Mouse (Mus musculus) embryo, embryonic 10 days (tissue): ENCODE measurements around the gene Trmt2a.

Experiments used
- DNase-seq: peaks from one replicate; pipeline ENCODE4 v3.0.0-alpha.2; 2015; ENCODE audit warnings: low spot score

The Trmt2a gene

DNA sequence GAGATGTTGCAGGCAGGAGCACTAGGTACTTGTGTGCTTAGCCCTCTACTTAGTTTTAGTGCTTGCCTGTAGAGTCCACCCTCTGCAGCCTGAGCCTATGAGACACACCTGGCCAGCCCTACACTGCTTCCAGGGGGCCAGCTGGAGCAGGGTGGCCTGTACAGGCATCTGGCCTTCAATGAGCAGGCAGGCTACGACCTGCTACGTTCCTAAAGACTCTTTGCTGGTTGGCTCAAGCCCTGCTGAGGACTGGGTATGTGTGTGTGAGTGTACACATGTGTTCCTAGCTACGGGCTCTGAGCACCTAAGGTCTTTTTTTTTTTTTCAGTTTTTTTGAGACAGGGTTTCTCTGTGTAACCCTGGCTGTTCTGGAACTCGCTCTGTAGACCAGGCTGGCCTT lies 17.0 kb upstream of the Trmt2a start:
- DNase-seq, result no peak

DNA sequence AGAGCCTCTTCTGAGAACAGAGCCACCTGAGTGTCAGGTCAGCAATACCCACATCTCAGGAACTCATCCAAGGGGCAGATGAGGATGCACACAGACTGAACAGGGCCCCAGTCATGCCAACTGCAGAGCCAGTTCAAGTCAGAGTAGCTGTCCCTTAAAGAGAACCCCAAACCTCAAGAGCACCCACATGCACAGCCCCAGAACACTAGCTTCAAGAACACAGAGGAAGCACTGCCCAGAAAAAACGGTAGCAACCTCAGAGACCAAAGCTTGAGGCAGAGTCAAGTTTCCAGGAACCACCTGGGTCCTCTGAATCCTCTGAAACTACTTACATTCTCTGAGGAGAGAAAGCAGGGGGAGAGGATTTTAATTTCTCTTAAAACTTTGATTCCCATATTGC lies 15.0 kb upstream of the Trmt2a start:
- no peak for DNase-seq

DNA sequence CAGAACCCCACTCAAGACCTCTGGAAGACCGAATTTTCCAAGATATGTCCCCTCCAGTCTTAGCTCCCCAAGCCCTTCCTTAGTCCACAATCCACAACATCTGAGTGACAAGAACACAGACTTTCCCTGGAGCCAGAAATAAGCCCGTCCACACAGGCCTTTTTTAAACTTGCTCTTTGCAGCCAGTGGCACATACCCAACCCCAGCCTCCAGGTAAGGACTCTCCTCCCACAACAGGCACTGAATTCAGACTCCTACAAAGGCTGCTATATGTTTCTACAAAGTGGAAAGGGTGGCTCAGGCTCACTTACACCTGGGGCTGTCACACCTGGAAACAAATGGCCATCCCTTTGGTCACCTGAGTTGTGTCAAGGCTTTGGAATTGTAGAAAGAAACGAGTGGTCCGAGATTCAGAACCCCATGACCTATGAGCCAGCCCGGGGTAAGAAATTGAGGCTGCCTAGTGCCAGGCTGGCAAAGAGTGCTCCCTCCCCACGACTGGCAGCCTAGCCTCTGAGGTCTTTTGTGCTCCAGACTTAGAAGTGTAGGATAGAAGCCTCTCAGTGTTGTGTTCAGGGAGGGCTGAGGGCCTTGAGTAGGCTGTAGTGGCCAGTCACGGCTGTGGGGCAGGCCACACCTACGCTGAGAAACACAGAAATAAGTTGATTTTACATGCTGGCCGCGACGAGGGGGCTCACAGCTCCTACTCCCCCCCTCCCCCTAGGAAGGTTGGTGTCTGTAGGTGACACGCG lies 14.4 kb upstream of the Trmt2a start:
- DNase-seq, result no peak

DNA sequence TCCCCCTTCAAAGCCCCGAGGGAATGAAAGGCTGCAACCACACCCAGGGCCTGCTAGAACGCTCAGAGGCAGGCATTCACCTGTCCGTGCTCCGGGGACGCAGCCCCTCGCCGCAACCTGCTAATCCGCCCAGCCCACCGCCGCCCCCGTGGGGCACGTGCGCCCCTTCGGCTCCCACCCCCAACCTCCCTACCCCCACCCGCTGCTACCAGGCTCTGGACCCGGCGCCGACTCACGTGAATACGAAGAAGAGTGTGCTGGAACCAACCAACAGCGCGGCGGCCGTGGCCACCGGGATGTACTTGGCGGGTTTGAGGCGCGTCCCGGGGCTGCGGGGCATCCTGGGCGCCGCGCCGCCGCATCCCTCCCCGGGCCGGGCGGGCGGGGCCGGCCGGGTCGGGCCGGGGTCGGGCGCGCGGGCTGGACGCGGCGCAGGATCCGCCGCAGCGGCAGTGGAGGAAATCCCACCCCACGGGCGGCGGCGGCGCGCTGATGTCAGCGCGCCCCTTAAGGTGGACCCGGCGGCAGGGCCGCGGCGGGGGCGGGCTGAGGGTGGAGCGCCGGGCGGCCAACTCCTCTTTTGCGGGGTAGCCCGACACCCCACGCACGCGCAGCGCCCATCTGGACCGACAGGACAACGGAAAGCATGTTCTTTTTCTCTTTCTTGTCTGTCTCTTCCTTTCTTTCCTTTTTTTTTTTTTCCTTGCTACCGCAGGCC lies 13.6 kb upstream of the Trmt2a start, which contains the start of gene Zdhhc8:
TSS of gene Zdhhc8 (minus strand) at position 466 of the 718 bp plus-strand sequence.
- DNase-seq, result peak; percentile 68

DNA sequence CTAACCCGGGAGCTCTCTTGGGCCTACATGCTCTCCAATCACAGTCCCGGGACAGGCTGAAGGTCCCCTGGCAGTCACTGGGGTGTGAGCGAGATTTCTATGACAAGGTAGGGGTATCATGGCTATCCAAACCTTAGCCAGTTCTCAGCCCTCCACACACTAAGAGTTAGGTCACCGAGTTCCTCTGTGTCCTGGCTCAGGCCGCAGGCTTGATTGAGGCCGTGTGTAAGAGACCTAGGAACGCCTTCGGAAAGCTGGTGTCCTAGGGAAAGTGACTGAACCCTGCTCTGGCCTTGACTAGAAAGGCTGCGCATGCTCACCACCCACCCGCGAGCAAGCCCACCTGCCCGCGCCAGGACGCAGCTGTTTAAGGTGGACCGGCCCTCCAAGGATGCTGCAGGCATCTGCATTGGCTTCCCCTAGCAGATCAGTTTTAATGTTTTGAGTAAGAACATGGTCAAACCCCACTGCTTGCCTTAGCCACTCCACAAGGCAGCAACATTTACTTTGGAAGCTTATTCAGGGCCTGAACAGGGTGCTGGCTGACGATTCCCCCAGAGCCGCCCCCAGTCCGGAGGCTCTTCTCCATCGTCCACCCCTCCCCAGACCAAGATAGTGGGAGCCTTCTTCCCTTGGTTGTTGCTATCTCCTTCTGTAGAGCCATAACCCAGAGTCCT lies 13.0 kb upstream of the Trmt2a start:
- peak; percentile 76 for DNase-seq

DNA sequence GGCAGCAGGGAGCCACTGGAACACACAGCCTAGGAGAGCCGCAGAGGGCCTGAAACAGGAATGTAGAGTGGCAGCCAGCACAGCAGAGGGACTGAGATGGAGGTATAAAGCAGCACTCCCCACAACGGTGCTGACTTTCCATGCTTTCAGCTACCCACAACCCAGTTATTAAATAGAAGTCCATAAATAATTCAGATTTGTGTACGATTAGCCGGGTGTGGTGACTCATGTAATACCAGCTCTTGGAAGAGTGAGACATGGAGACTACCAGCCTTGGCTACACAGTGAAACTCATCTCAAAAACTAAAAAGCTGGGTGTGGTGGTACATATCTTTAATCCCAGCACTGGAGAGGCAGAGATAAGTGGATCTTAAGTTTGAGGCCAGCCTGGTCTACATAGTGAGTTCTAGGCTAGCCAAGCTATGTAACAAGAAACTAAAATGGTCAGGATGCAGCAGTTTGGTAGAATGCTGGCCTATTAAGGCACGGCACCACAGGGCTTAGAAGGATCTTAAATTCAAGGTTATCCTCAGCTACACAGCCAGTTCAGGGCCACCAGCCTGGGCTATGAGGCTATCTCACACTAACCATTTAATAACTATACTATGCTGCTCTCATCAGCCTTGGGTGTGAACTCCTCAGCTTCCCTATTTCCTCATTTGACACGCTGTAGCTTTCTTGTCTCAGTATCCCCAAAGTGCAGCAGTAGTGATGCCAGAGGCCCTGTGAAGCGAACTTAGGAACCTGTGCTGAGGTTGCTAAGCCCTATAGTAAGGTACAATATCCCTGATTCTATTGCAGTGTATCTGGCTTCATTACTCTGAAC lies 11.6 kb upstream of the Trmt2a start:
- DNase-seq, result no peak

DNA sequence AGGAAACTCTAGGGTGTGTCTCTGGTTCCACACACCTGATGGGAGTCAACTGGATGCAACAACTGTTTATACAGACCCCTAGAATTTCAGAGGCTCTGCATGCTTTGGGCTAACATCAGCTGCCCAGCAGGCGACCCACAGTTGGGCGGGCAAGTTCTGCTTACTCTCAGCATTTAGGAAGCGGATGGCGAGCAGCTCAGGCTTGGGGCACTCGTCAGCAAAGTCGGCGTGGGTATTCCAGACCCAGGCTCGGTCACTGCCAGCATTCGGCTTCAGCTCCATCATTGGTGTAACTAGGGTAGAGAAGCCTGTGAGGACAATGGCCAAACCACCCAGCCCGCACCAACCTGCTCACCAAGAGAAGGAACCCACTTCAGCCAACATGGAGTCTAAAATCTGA lies 6.9 kb upstream of the Trmt2a start:
- DNase-seq, result no peak

DNA sequence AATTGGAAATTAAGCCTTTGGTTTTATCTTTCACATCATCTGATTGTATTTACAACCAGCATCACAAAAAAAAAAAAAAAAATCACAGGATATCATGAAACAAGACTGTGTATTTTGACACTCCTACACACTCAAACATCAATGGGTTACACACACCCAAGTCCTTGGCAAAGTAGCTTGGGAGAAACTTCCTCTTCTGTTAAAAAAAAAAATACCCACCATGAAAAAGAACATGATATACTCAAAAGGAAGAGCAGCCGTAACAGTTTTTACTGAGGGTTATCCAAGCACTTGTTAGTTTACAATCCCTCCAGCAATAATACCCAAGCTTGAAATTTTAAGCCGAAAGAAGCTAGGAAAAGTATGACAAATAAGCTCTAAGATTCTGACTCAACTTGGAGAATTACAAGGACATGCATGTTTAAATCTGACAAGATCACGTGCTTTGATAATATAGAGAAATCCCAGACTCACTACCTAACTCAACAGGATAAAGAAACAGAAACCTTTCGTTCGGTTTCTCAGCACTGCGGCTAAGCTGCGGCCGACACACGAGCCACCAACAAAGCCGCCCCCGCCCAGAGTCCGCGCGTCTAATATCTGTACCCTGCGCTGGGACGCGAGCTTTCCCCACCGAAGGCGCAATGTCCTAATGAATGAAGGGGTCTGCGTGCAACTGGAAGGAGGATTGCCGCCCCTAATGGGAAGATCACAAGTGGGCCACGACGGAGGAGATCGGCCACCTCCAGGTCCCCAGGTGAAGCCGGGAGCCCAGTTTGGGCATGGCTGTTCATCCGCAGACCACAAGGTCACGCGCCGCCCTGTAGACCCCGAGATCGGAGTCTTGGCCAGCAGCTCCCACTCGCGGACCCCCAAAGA lies 719 bp upstream of the Trmt2a start:
- peak; percentile 50 for DNase-seq

DNA sequence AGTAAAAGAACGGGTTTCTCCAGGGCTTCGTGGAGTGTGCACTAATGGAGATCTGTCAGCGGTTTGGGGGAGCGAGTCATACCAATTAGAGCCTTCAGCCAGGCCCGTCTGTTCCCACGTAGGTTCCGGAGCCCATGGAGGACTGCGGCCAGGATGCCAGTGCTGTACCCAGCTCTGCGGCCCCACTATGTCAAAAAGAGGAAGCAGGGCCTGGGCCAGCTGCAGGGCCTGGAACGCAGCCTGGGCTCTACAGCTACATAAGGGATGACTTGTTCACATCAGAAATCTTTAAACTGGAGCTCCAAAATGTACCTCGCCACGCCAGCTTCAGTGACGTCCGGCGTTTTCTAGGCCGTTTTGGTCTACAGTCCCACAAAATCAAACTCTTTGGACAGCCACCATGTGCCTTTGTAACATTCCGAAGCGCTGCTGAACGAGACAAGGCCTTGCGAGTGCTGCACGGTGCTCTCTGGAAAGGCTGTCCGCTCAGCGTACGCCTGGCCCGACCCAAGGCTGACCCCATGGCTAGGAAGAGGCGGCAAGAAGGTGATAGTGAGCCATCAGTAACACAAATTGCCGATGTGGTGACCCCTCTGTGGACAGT lies 987 bp downstream of the Trmt2a start:
- DNase-seq, result peak; percentile 61

DNA sequence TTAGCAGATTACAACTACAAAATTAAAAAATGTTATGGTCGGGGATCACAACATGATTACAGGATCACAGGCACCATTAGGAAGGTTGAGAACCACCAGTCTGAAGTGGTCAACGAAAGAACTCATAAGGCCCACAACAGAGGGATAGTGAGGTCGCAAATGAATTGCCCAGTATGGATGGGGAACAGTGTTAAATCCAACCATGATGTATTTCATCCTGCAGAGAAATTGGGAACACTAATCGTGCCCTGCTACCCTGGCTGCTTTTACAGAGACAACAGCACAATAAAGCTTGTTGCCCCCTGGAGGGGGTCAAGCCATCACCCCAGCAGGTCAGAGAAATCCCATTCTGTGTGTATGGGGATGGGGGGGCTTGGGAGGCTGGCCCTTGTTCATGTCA lies 1.8 kb downstream of the Trmt2a start:
- DNase-seq, result no peak

DNA sequence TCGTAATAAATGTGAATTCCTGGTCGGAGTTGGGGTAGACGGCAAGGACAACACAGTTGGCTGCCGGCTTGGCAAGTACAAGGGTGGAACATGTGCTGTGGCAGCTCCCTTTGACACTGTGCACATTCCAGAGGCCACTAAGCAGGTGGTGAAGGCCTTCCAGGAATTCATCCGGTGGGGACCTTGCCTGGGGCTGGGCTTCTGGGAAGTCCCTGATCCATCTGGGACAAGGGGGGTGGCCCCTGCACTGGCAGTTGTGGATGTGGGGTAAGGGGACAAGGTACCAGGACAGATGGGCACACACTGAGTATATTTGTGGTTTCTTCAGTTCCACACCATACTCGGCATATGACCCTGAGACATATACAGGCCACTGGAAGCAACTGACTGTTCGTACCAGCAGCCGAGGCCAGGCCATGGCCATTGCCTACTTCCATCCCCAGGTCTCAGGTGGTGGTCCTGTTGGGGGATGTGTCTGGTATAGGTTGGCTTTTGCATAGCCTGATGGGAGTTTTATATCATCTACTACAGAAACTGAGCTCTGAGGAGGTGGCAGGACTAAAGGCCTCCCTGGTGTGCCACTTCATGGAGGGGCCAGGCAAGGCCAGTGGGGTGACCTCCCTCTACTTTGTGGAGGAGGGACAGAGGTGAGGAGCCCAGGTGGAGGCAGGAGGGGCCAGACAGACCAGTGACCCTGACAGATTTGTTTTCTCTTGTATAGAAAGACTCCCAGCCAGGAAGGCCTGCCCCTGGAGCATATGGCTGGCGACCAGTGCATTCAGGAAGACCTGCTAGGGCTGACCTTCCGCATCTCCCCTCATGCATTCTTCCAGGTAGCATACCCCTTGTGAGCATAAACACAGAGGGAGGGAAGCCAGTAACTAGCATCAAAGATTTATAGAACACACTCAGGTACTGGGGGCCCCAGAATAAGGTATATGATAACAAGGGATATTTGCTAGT lies 2.6 kb downstream of the Trmt2a start:
- DNase-seq, result no peak

DNA sequence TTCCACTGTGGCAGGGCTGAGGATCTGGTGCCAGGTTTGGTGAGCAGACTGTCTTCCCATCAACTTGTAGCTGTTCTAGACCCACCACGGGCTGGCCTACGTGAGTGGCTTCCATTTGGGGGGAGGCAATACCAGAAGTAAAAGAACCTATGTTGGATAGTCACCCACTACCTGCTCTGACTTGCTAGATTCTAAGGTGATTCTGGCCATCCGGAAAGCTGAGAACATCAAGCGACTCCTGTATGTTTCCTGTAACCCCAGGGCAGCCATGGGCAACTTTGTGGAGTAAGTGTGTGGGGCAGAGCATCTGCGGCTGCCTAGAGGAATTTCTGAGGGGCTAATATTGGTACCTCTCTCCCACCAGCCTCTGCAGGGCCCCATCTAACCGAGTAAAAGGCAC lies 4.3 kb downstream of the Trmt2a start:
- DNase-seq, result no peak

DNA sequence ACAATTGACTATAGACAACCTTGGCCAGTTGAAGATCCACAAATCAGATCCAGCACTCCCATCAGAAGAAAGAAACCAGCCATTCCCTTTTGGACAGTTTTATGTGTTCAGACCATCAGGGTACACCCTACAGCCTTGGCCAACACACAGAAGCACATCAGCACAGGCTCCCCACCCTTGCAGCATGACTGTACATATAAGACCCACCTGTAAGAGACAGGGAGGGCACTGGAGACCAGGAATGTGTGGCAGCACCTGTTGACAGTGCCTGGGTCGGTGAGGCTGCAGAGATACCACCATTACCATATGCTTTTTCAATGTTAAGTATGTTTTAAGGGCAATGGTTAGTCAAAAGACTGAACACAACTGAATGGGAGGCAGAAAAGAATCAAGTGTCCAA lies 5.4 kb downstream of the Trmt2a start:
- no peak for DNase-seq

DNA sequence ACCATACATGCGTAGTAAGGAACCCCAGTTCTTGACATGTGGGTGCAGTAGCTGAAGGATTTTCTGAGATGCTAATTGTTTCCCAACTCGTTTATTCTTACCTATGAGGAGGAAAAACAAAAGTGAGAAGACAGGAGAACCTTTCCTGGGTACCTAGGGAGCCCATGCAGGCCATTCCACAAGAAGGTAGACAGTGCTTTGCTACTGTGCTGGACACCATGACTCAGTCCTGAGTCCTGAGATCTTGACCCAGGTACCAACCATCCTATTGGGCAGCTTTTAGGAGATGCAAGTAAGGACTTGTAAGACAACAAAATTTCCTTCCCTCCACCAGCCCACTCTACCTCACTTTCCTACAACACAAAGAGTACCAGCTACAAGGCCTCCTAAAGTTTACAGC lies 9.7 kb downstream of the Trmt2a start, which contains the start of gene Gm49776:
TSS of gene Gm49776 (minus strand) at position 101 of the 400 bp plus-strand sequence.
- DNase-seq, result no peak

DNA sequence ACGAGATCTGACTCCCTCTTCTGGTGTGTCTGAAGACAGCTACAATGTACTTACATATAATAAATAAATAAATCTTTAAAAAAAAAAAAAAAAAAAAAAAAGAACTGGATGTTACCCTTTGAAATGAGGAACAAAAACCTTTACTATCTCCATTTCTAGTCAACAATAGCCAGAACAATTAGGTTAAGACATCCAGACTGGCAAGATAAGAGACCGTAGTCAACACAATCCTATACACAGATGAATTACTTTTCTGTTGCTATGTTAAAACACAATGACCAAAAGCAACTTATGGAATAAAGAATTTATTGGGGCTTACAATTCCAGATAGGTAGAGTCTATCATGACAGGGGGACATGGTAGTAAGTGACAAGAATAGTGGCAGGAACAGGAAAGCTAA lies 16.5 kb downstream of the Trmt2a start:
- no peak for DNase-seq

DNA sequence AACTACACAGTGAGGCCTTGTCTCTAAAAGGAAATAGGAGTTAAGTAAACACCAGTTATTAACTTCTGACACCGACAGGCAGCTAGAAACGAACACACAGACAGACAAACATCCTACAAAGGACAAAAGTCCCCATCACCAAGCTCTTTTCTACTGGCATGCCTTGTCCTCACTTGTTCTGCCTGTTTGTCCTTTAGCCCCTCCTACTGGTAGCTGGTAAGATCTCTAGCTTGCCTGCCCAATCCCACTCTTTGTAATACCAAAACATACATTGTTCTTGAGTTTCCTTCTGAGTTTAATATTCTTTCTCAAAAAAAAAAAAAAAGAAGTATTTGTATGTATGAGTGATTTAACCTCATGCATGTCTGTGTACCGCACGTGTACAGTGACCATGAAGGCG lies 19.7 kb downstream of the Trmt2a start:
- DNase-seq, result no peak

DNA sequence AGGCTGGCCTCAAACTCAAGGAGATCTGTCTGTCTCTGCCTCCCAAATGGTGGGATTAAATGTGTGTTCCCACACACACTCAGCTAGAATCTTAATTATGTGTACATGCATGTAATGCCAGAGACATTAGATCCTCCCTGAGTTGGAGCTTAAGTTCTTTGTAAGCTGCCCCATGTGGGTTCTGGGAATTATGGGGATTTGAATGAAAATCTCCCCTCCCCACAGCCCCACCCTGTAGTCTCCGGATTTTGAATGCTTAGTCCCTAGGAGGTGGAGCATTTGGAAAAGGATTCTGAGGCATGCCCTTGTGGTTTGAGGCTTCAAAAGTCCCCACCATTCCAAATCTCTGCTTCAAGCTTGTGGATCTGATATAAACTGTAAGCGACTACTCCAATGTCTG lies 26.7 kb downstream of the Trmt2a start:
- no peak for DNase-seq

DNA sequence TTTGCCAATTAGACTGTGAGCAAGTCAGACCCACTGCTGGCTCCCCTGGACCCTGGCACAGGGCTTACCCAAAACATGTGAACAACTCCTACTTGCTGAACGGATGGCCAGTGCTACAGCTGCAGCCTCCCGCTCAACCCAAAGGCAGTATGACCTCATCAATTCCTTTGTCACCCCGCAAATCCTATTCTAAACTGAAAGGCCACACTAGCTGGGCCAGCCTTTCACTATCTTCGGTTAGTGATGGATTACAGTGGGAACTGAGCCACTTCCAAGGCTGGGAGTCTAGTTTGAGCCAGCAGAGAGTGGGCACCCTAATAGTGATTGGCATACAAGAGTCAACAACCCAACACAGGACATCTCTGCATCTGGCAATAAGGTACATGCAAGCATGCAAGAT lies 39.7 kb downstream of the Trmt2a start:
- peak; percentile 32 for DNase-seq

DNA sequence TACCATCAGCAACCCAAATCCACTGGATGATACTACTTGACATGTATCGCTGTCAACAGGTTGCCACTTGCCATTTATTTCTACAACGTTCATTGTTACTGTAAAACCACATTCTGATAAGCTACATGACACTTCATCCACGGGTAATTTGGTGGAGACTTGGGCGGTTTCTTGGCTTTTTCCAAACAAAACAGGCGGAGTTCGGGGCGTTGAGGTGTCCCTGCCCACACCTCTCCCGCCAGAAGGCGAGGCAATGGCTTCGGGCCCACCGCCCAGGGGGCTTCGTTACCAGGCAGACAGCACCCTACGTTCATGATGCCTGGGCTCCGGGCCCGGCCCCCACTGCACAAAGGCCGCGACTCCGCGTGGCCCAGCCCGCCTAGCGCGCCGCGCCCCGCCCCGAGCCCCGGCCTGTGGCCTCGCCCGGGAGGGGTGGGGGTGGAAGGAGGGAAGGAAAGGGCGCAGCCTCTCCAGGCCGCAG lies 40.1 kb downstream of the Trmt2a start:
- DNase-seq, result peak; percentile 49
